Mouse (Mus musculus) frontal cortex, postnatal 36 days (tissue): ENCODE data around the gene Prrc2a.

Experiments used
- DNase-seq, 2 experiments: peaks; one replicate each; pipeline ENCODE4 v3.0.0; 2022; ENCODE audit warnings: low spot score in 2 of 2

Gene Prrc2a

DNA sequence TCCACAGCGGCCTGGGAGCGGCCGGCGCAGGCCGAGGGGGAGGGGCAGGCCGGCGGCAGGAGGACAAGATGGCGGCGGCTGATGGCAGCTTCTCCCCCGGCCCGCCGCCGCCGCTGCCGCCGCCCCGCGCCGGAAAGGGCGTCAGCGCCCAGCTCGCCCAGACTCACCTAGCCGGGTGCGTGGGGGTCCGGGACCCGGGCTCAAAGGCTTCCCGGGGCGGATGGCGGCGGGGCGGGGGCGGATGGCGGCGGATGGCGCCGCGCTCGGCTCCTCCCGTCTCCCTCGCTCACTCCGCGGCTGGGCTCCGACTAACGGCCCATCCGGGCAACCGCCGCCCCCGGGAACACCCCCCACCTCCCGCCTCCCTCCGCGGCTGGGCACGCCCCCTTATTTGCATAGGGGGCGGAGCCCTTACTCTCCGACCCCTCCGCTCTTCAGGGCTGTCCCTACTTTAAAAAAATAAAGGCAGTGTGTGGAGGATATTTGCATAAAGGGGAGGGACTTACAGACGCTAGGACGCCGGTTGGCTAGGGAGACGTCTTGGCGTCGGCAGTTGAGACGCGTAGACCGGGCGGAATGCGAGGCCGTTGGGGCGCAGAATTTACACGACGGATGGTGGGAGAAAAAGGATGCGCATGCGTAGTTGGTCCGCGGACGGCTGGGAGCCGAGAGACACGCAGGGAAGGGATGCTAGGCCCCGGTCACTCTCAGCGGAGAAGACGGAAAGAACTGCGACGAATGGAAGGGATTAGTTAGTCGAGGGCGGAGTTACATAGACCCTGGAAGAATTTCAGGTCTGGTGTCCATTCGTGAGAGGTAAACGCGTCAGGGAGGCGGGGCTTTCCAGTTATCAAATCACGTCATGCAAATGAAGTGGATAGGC is at the start of gene Prrc2a:
TSS of gene Prrc2a (minus strand) at position 330 of the 883 bp plus-strand sequence.
- DNase-seq, result peak; percentile 99

DNA sequence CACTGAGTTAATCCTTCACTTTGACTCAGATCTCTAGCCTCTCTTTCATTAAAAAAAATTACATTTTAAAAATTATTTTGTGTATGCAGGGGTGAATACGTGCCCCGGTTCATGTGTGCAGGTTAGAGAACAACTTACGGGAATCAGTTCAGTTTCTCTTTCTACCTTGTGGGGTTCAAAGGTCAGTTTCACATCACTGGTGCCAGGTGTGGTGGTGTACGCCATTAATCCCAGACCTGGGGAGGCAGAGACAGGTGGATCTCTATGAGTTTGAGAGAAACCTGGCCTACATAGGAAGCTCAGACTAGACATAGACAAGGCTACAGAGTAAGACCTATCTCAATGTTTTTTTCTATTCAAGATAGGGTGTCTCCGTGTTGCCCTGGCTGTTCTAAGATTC is 48.4 kb upstream of the Prrc2a start:
- DNase-seq, result no peak

GRCm38 (mm10) chr17:35210593-35210992 is 45.9 kb upstream of the Prrc2a start:
- no peak for DNase-seq

DNA sequence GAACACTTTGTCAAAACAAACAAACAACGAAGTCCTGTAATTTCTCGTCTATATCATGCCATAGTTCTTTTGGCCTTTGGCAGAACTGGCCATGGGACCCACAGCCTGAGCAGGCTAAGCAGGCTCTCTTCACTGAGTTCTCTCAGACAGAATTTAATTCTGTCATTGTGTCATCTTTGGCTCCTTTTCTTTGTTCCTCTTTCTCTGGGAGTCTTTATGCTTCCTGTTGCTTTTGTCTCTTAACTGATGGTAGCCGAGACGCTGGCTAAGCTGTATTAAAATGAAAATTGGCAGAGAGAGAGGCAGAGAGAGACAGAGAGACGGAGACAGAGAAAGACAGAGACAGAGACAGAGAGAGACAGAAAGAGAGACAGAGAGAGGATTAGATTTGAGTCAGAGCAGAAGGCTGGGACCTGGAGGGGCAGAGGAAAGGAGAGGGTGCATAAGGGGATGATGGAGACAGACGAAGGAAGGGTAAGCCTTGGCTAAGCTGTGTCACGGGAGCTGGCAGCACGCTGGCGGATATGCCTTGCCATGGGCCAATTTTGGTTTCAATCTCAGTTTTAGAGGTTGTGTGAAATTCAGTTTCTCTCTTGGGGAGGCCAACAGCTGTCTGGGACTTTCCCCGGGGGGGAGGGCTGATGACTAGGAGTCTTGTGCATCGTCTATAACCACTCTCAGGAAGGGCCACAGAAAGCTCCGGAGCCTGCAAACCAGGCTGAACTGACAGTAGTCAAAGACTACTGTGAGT is 45.3 kb upstream of the Prrc2a start:
- no peak for DNase-seq

GRCm38 (mm10) chr17:35205380-35205769 is 40.7 kb upstream of the Prrc2a start:
- no peak for DNase-seq

- no peak for DNase-seq
These were observed 40.0 kb upstream of the Prrc2a start, which contains the start of gene Lta for GRCm38 (mm10) chr17:35204494-35205379. Lta (minus strand) TSS chr17:35205351.

- DNase-seq, result no peak
These were observed 37.7 kb upstream of the Prrc2a start for GRCm38 (mm10) chr17:35202442-35202841.

DNA sequence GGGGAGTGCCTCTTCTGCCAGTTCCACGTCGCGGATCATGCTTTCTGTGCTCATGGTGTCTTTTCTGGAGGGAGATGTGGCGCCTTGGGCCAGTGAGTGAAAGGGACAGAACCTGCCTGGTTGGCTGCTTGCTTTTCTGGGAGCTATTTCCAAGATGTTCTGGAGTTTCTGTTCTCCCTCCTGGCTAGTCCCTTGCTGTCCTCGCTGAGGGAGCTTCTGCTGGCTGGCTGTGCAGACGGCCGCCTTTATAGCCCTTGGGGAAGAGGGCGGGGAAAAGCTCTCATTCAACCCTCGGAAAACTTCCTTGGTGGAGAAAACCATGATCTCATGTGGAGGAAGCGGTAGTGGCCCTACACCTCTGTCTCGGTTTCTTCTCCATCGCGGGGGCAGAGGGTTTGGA is 37.1 kb upstream of the Prrc2a start, which contains the start of gene Tnf:
TSS of gene Tnf (minus strand) at position 221 of the 400 bp plus-strand sequence.
- DNase-seq, result no peak

GRCm38 (mm10) chr17:35201128-35201527 is 36.4 kb upstream of the Prrc2a start:
- DNase-seq, result no peak

DNA sequence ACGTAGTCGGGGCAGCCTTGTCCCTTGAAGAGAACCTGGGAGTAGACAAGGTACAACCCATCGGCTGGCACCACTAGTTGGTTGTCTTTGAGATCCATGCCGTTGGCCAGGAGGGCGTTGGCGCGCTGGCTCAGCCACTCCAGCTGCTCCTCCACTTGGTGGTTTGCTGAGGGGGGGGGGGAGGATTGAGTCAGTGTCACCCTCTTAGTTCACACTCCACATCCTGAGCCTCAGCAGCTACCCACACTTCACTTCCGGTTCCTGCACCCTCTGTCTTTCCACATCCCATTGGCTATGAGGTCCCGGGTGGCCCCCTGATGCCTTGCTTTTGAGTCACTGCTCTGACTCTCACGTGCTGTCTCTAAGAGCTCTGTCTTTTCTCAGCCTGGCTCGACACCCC is 35.7 kb upstream of the Prrc2a start:
- DNase-seq, result no peak

DNA sequence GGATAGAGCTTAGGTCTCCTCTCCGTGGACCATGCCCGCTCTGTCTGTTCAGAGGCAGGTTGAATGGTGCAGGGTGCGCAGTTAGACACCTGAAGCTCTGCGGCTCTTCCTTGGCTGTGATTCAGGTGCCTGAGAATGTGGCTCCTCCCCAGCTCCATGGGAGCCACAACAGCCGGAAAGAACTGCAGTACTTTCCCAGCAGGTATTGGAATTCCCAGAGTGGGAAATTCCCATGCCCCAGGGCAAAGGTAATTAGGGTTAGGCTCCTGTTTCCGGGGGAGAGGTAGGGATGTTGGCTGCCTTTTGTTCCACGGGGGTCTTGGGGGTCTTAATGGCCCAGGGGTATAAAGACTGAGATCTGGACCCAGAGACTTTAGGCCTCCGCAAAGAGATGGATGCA is 34.2 kb upstream of the Prrc2a start:
- no peak for DNase-seq

GRCm38 (mm10) chr17:35198029-35198428 is 33.3 kb upstream of the Prrc2a start:
- DNase-seq, result no peak

GRCm38 (mm10) chr17:35197126-35197525 is 32.4 kb upstream of the Prrc2a start:
- DNase-seq, result no peak

GRCm38 (mm10) chr17:35196321-35196641 is 31.6 kb upstream of the Prrc2a start:
- DNase-seq, result no peak

DNA sequence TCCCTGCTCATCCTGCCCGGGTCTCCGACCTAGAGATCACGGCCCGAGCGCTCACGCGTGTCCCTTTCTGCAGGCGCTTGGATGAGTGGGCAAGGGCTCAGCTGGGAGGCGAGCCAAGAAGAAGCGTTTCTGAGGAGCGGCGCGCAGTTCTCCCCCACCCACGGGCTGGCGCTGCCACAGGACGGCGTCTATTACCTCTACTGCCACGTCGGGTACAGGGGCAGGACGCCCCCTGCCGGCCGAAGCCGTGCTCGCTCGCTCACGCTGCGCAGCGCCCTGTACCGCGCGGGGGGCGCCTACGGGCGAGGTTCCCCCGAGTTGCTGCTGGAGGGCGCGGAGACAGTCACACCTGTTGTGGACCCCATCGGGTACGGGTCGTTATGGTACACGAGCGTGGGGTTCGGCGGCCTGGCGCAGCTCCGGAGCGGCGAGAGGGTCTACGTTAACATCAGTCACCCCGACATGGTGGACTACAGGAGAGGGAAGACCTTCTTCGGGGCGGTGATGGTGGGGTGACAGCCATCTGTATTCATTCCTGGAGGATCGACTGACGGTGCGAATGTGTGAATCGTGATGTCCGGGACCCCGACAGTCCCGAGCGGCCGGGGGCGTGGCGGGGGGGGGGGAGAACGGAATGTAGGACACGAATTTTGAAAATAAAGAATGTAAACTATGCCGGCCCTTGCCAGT is 31.1 kb upstream of the Prrc2a start:
- peak; percentile 78 to 80 for DNase-seq

DNA sequence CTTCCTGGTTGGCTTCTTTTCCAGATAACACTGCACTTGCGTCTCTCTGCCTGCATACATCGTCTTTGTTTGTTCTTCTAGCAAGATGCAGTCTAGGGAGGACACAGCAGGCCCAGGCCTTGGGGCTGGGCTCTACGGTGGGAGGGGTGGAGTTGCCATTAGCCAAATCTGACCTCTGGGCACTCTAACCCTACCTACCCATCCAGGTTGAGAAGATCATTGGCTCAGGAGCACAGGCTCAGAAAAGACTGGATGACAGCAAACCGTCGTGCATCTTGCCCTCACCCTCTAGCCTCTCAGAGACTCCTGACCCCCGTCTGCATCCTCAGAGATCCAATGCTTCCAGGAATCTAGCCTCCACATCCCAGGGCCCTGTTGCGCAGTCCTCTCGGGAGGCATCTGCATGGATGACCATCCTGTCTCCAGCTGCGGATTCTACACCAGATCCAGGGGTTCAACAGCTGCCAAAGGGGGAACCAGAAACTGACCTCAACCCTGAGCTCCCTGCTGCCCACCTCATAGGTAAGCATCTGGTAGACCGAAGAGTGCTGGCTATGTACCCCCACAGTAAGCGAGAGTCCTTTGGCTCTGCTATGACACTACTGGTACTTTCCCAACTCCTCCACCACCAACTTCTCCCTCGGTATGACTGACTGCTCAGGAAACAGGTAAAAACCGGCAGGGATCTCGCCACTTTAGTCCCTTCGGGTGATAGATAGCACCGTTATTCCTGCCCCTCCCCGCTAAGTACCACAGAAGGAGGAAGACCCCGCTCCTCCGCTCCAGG is 30.3 kb upstream of the Prrc2a start:
- DNase-seq, result no peak

DNA sequence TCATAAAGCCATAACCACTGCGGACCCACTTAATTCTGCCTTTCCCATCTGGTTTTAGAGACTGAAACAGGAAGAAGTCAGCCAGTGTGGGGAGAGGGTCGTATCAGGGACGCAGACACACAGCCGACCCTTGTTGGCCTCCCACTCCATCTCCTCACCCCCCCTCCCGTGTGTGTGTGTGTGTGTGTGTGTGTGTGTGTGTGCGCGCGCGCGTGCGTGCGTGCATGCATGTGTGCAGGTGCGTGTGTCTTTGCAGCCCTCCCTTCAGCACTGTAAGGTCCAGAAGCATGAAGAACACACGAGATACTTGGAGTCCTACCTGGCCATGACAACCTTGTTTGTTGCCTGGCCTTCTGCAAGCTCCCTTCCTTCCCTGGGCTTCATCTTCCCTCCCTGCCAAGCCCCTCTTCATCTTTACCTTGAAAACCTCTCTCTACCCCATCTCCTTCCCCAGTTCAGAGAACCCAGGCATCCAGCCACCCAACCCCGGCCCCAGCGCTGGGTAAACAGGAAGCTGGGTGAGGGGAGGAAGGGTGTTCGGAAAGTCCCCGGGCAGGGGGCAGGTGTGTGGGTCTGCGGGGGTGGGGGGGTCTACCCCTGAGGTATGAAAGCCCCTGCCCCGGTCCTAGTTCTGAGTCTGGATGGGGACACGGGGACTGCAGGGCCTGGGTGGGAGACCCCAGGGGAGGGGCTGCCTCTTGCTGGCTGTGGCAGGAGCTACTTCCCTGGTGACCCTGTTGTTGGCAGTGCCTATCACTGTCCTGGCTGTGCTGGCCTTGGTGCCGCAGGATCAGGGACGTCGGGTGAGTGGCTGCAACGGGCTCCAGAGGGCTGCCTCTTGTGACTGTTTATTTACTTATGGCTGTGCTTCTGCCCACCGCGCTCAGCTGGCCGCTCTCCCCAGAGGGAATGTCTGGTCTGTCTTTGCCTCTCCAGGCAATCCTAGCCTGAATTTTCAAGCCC is 29.5 kb upstream of the Prrc2a start, which contains the start of gene Ltb:
TSS of gene Ltb (plus strand) at position 559 of the 963 bp plus-strand sequence.
- DNase-seq, result no peak

- DNase-seq, result no peak
These were observed 28.2 kb upstream of the Prrc2a start for GRCm38 (mm10) chr17:35192924-35193323.

DNA sequence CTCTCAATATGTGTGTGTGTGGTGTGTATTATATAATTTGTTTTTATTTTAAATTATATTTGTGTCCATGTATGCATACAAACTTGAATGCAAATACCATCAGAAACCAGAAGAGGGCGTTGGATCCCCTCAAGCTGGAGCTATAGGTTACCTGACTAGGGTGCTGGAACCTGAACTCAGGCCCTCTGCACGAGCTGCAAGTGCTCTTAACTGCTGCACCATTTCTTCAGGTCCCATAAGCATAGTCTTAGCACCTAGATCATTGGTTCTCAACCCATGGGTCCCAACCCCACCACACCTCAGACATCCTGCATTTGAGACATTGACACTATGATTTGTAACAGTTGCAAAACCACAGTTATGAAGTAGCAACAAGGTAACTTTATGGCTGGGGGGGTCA is 27.0 kb upstream of the Prrc2a start:
- DNase-seq, result no peak
